Comparison of ENCODE assay signal across 8 mouse cellular contexts in genomic region chr6:50112775-50113174, GRCm38 (mm10). TPM values are rescaled to one million over a fixed set of nuclear protein-coding genes. Genes with fewer than 3 reads are reported as not detected.
DNase-seq lines count a peak whose midpoint lies in the region; ATAC-seq and TF ChIP-seq lines count a peak whose summit lies in the region.

No protein-coding gene starts in this region.

- in situ Hi-C loops in Patski (cut with MboI; ENCODE audit: low pct_unique_long_range_greater_than_20kb): loop anchor here (5.0 kb wide), 3 partner anchors 70 to 425 kb away; no protein-coding TSS in a partner anchor

- TF ChIP-seq CTCF in Patski (IDR thresholded peaks at IDR 0.05): peak; percentile 90

- 0 out of 2 replicates have a peak overlapping the region, but pooled peaks have one; percentile 11 for H3K4me3 ChIP-seq in hindbrain, embryonic 14.5 days (replicated peaks; ENCODE audit: low read length)

- H3K27ac ChIP-seq in hindbrain, embryonic 14.5 days: peak overlapping the region; percentile 56; the same call in 1 of the 2 replicates

- ATAC-seq in Patski: peak; percentile 73
- ATAC-seq in hindbrain, embryonic 14.5 days (ENCODE audit: low FRiP score): peak; percentile 74

- POLR2A ChIA-PET in Patski (lab: Charles Lee): interaction anchor here (1.1 kb wide), 1 partner anchor 66 kb away, joined by 4 read pairs; no protein-coding TSS in a partner anchor

- H3K9ac ChIP-seq in hindbrain, embryonic 14.5 days: no peak overlapping the region

- no peaks in the 10 kb centered on the region for H3K36me3 ChIP-seq in hindbrain, embryonic 14.5 days (replicated peaks; ENCODE audit: control insufficient read depth, insufficient read depth)

- peak; percentile 86 for DNase-seq in Patski (ENCODE audit: low read depth, low spot score)
- DNase-seq in cerebellum, postnatal 25 days: peak; percentile 85 to 93
- peak; percentile 91 to 96 for DNase-seq in frontal cortex, postnatal 36 days (ENCODE audit: low spot score in 2 of 2)
- peak; percentile 99 for DNase-seq in hindbrain, embryonic 14.5 days (ENCODE audit: low spot score)
- DNase-seq in layer of hippocampus, postnatal 25 days (ENCODE audit: extremely low spot score in 1 of 2, low spot score in 1 of 2): peak; percentile 83 to 98
- peak; percentile 96 for DNase-seq in lung, postnatal 14 days
- DNase-seq in retina, adult 2 months (ENCODE audit: low read depth, low spot score): peak; percentile 92
- peak; percentile 74 for DNase-seq in thymus, postnatal 25 days

- H3K4me2 ChIP-seq in hindbrain, embryonic 14.5 days (replicated peaks): peak overlapping the region; percentile 83

- no peaks in the 10 kb centered on the region for H3K27me3 ChIP-seq in Patski
- H3K27me3 ChIP-seq in hindbrain, embryonic 14.5 days (ENCODE audit: control insufficient read depth, insufficient read depth, low read length): no peaks in the 10 kb centered on the region

- H3K4me1 ChIP-seq in hindbrain, embryonic 14.5 days (replicated peaks; ENCODE audit: control insufficient read depth, insufficient read depth, low read length): peaks cover 23% of the 10 kb centered on the region

- CTCF ChIA-PET in Patski (lab: Charles Lee): interaction anchor here (0.8 to 4.6 kb wide), 20 partner anchors 13 to 424 kb away, joined by 3 to 28 read pairs (median 4); no protein-coding TSS in a partner anchor

- WGBS in hindbrain, embryonic 14.5 days: under 1% methylated on average over 8 of the region's 8 CpGs

- no peaks in the 10 kb centered on the region for H3K9me3 ChIP-seq in hindbrain, embryonic 14.5 days (ENCODE audit: control insufficient read depth, low read length)

RNA-seq across cellular contexts. Expression of gene Mpp6, which starts 2.7 kb away (rescaled TPM):
- 44.7 TPM for polyA plus RNA-seq in Patski (2021)
- polyA plus RNA-seq in hindbrain, embryonic 14.5 days (2014; fragmentation: Nextera tagmentation; extraction: Ambion mirVana): 64.9 and 65.2 TPM in 2 replicates
- total RNA-seq in layer of hippocampus, postnatal 25 days (2021): 100 to 1,000 TPM; 110 to 112 TPM

Comparison
In these comparisons a context has a peak if more than half of its experiments do, and no peak if none do; other contexts are left out.
1. Peak in every context shown above with its lines: DNase-seq, ATAC-seq, H3K4me3 ChIP-seq and H3K27ac ChIP-seq.